Mouse (Mus musculus) urinary bladder, adult 18-20 months (tissue): ENCODE measurements around the gene Clic5.
A peak's percentile ranks its signal among the peaks of the same experiment; 100 is the strongest.

Experiments
- DNase-seq, 2 experiments: peaks; one replicate each; pipeline ENCODE4 v3.0.0; 2022; ENCODE audit warnings: low spot score in 2 of 2, mixed read lengths in 2 of 2

Gene Clic5

DNA sequence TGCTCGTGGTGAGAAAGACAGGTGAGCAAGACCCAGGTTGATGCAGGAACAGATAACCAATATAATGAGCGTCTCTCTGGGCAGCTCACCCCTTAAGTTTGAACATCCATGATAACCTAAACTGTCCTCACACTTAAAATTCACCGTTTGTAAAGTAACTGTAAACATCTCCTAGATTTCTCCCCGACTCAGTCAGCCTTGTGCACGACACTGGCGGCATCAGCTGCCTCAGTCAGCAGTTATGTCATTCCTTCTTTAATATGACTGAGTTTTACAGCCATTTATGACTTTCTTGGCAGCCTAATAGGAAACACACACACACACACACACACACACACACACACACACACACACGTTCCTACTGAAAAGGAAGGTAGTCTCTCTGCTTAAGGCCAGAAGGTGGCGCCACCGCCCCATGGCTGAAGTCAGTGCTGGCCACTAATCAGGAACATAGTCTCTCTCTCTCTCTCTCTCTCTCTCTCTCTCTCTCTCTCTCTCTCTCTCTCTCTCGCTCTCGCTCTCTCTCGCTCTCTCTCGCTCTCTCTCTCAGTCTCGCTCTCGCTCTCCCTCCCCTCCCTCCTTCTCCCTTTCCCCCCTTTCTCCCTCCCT, 73.3 kb downstream of the Clic5 start:
- peak; percentile 41 for DNase-seq

DNA sequence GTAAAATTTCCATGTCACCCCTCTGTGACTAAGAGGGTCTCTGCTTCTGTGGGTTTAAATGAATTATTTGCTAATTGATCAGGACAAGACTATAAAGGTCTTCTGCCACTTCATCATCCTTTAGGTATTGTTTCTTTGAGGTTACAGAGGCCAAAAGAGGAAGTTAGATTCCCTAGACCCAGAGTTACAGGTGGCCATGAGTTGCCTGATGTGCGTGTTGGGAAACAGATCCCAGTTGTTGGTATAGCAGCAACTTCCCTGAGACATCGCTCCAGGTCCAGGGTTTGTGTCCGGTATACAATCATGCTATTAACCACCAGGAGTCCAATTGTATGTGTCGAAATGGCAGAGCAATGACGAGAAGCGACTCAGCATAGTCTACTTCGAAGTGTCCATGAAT, 81.7 kb downstream of the Clic5 start:
- no peak for DNase-seq

DNA sequence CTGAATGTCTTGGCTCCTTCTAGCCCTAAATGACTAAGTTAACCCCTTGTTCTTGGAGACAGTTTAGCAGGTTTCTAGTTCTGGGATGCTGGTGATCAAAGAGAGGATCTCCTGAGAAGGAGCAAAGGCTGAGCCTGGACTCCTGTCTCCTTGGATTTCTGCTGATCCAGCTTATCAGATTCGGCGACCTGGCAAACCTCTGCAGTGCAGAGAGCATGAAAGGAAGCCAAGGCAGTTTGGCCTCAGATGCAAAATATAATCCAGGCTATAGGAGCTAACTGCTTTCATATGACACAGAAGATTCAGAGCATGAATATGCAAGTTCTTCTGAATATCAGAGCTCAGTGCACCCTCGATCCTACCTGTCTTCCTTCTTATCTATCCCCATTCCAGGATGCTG, 83.0 kb downstream of the Clic5 start:
- DNase-seq = no peak

DNA sequence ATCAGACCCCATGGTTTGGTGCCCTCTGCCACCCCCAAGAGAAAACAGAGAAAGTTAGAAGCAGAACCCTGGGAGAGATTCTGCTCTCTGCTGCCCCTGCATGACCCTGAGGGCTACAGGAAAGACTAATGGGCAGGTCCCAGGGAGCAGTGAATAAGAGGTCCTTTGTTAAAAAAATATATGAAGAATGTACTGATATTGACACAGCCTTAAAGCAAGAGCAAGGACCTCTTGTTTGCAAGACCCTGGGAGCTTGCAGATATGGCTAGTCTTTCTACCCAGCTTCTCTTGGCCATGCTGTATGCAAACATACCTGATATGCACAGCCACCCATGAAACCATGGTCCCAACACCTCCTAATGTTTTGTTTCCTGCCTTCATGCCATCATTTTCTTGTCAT, 86.4 kb downstream of the Clic5 start:
- no peak for DNase-seq

DNA sequence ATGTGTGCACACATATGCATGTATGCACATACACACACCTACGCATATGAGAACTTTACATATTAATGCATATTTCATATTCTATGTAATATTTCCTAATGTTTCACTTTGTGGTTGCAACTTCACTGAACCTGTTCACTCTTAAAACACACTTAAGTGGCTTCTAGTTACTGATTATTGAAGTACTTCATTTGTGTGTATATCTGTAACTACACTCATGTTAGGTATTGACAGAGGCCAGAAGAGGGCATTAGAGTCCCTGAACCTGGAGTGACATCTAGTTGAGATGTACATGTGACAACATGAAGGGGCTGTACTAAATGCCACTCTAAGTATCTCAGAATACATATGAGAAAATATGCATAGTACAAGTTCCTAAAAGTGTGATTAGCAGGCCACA, 99.9 kb downstream of the Clic5 start:
- no peak for DNase-seq

DNA sequence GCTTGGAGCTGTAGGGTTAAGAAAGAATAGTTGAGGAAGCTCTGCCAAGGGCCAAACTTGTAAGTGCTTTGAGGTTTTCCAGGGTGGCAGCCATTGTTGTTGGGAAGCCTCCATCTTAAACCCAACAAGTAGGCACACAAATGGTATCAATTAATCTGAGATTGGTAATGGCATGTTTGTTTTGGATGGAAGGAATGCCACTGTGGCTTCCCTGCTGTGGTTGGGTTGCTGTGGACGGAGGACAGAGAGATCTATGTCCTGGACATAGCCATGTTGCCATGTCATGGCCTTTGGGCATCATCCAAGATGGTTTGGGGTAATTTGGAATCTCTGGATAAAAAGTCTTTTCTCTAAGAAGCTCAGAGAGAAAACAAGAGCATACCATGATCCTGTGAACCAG, 108.8 kb downstream of the Clic5 start:
- DNase-seq = no peak

DNA sequence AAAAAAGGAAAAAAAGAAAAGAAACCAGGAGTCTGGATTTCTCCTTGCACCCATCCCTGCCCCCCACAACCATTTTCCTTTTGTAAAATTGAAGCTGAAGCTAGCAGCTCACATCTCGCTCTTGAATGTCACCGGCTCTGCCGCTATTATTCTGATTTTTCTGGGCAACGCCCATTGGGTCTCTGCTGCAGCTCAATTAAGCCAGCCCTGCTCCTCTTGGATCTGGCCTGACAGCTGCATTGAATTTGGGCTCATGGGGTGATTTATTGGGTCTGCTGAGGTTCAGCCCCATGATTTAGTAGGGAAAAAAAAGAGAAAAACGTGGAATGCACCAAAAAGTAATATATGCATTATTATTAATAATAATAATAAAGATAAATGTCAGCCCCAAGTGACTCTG, 111.9 kb downstream of the Clic5 start:
- DNase-seq = no peak

DNA sequence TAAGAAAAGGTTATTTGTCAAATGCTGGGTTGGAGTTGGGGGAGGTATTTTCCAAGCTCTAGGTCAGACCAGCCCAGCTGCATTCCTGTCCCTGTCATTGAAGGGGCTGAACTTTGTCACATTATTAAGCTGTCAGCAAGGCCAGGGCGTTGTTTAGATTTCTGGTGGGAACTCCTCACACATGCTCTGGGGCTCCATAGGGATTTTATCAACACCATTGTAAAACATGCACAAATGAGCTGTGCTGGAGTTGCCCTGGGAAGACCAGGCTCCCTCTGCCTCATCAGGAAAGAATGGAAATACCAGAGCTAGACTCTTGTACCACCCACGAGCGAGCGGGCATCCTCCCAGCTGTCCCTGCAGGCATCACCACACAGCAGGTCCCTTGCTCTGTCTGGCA, 112.3 kb downstream of the Clic5 start:
- DNase-seq = peak; percentile 2 to 4

DNA sequence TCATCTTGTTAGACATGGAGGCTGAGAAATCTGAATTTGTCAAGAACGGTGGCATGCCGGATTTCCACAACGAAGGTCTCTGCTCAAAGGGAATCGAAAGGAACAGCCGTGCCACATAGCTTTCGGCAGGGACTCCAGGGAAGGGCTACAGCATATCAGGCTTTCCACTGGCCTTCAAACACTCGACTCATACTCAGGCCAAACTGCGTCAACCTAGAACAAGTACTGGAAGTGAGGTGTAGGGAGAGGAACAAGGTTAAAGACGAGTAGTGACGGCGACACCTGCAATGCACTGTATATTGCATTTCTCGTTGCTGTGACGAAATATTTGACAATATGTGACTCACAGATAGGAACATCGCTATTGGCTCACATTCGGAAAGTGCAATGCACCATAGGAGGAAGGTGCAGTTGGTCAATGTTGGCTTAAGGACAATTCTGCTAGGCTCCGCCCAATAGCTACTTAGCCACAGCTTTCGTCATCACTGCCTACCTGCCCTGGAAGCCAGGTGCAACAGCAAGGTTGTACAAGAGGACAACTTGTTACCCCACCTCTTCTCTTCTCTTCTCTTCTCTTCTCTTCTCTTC, 112.9 kb downstream of the Clic5 start:
- no peak for DNase-seq

DNA sequence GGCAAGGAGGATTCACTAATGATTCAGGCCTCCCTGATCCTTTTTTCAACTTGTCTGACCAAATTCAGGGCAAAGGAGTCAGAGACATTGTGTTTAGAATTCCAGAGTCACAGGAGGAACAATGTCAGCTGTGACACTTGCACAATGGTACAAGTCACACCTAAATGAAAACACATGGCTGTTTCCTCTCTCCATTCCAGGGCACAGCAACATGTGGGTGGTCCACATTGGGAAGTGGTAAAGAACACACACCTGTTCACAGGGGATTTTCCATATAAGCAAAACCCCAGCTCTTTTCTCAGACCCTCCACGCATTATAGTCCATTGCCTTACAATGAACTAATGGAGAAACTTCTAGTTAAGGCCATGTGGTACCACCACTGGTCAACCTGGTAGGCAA, 115.7 kb downstream of the Clic5 start:
- DNase-seq = no peak

DNA sequence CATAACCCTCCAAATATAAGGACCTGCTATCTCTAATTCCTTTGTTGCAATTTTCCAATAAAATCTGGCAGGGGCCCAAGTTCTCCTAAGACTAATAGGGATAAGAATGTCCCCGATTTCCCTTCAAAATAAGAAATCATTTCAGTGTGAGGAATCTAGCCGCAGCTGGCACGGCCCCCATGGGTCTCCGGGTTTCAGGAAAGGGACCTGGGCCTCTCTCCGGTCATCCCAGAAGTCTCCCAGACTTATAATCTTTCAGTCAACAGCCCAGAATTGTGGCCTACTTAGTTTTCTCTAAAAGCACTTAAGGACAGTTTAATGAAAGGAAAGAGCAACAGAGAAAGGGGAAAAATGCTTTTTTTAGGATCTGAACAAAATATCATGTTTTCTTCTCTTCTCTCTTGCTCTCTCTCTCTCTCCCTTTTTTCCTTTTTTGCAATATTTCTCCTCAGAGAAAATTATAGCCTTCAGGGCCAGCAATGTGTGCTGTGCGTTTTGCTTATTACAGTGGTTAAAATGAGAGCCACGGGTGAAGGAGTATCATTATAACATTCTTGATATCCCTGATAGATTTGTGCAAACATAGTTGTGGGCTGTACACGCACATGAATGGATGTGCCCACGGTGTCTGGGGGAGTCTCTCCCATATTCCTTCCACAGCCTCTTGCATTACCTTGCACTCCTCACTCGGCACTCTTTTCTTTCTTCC, 121.7 kb downstream of the Clic5 start:
- no peak for DNase-seq

DNA sequence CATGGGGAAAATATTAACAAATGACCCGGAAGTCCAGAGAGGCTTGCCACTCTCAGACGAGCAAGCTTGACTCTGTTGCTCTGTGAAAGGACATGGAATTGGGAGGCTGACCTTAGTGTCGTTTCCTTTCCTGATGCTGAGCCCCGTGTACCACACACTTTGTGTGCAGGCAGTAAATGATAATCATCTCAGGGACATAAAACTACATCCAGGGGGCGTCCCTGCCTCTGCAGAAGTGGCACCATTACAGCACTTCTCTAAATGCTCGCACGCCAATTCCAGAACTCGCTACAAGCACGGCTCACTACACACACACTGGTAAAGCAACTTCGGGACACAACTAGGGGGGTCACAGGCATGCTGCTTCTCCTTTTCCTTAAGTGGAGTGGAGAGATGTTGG, 136.9 kb downstream of the Clic5 start:
- DNase-seq = no peak

DNA sequence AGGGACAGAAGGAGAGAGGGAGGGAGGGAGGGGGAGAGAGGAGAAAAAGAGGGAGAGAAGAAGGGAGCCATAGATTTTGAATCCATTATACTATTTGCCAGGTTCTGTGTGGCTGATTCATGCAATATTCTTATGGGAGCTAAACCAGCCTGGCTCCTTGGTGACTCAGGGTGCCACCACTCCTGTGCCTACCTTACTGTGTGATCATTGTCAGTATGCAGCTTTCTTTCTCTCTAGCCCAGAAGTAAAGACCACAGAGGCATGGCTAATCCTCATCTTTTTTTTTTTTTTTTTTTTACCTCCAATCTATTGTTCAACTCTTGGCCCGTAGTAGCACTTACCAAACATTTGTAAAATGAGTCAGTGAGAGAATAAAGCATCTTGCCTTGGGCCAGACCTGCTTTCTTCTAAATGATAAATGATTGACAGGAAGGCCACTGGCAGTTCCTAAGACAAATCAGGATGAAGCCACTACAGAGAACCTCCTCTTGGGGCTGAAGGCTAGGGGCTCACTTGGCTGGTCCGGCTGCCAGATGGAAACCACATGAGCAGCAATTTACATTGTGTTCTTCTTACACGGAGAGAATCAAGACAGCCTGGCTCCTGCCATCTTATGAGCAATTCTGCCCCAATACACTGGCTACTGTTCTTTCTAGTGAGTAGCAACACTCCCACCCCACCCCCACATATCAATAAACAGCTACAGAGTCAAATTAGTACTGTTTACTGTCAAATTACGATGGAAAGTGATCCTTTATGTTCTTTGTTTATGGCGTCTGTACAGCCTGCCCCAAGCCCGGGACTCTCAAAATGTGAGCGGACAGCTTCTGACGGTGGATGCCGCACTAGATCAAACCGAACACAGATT, 139.1 kb downstream of the Clic5 start:
- DNase-seq = no peak

DNA sequence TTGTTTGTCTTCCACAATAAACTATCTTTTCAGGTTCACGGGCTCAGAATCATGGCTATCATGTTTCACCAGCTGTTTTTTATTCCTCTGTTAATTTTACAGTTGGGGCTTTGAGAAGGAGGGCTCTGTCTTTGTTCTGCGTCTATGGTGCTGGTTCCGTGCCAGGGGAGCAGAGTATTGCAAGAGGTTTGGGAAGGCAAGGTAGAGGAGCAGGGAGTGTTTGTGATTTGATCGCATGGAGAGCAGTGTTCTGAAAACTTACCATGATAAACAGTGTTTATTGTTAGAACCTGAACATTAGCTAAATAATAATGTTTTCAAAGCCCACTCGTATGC, 139.7 kb downstream of the Clic5 start:
- DNase-seq = no peak
